Mouse (Mus musculus) liver, postnatal 0 days (tissue): ENCODE measurements at regions not wholly inside any gene's neighbourhood (a gene's known extent, or its start where the extent isn't known, plus 50 kb on each side); places are given as distances from the start of the nearest gene placed in this dataset.

Source experiments
- CTCF ChIP-seq: sonication (generic); IDR thresholded peaks from 2 replicates; pipeline ENCODE4 v1.5.1; 2016; ENCODE audit warnings: antibody characterized with exemption, low read depth
- EP300 ChIP-seq: IDR thresholded peaks from 2 replicates; pipeline ENCODE4 v1.6.1; 2016; ENCODE audit warnings: antibody characterized with exemption, low read depth, mild to moderate bottlenecking

DNA sequence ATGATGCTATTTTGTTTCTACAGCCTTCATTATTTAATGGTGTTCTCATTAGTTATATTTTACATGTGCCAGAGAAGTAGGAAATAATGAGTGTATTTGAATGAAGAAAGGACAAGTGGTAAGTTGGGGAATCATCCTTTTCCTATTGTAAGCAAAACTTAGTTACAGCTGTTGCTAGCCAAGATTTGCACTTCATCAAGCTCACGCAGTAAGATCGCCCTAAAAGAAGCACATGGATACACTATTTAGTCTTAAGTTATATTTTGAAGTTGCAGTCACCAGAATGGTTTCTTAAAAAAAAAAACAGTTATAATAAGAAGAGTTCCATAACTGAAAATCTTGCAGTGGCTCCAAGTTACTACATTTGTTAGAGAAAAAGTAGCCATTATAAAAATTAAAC is 410.3 kb upstream of the Cntn6 start:
- TF ChIP-seq CTCF = no peak
- TF ChIP-seq EP300 = no peak
